Mouse (Mus musculus) forebrain, embryonic 11.5 days (tissue): ENCODE results near the gene Pfkl. TPM values are rescaled to one million over a fixed set of nuclear protein-coding genes. Genes with fewer than 3 reads are reported as not detected.
A peak's percentile ranks its signal among the peaks of the same experiment; 100 is the strongest.

Experiments used
- ATAC-seq: fragments of 200-750 bp; cut with Nextera tagmentation; replicated peaks from 2 replicates; pipeline ENCODE4 v1.8.0; 2017; ENCODE audit warnings: moderate TSS enrichment; ENCODE audit not compliant: low FRiP score
- DNase-seq: peaks from one replicate; pipeline ENCODE4 v3.0.0-alpha.2; 2017; ENCODE audit warnings: low spot score
- H3K27ac ChIP-seq: fragments of 300-500 bp; sonication (generic); 2 replicates; pipeline ENCODE4 v1.5.1; 2014; ENCODE audit warnings: low read depth, low read length
- H3K27me3 ChIP-seq: fragments of 300-500 bp; sonication (generic); 2 replicates; pipeline ENCODE4 v1.6.1; 2014; ENCODE audit warnings: mild to moderate bottlenecking, low read length, mixed read lengths; ENCODE audit not compliant: control insufficient read depth, insufficient read depth
- H3K36me3 ChIP-seq: fragments of 300-500 bp; sonication (generic); 2 replicates; pipeline ENCODE4 v1.6.1; 2014; ENCODE audit warnings: mild to moderate bottlenecking, low read length, moderate library complexity, mixed read lengths; ENCODE audit not compliant: control insufficient read depth, insufficient read depth
- H3K4me1 ChIP-seq: fragments of 300-500 bp; sonication (generic); replicated peaks from 2 replicates; pipeline ENCODE4 v1.6.1; 2014; ENCODE audit warnings: low read length, mixed read lengths; ENCODE audit not compliant: control insufficient read depth, insufficient read depth
- H3K4me2 ChIP-seq: fragments of 300-500 bp; sonication (generic); 2 replicates; pipeline ENCODE4 v1.6.1; 2014; ENCODE audit warnings: low read depth, mild to moderate bottlenecking, low read length, moderate library complexity, mixed read lengths; ENCODE audit not compliant: severe bottlenecking
- H3K4me3 ChIP-seq: fragments of 300-500 bp; sonication (generic); 2 replicates; pipeline ENCODE4 v1.5.1; 2014; ENCODE audit warnings: low read depth, low read length
- H3K9ac ChIP-seq: fragments of 300-500 bp; sonication (generic); 2 replicates; pipeline ENCODE4 v1.6.1; 2014; ENCODE audit warnings: low read length
- H3K9me3 ChIP-seq: fragments of 300-500 bp; sonication (generic); 2 replicates; pipeline ENCODE4 v1.6.1; 2016; ENCODE audit warnings: low read length, mixed read lengths; ENCODE audit not compliant: control insufficient read depth
- WGBS: fragments of 180-500 bp; shearing (Covaris S2); extraction: QIAGEN DNeasy Blood & Tissue Kit; methylation state at CpG from one replicate; pipeline ENCODE4 v1.1.7; 2014; 5-methylcytosine and 5-hydroxymethylcytosine counted together
- polyA plus RNA-seq: library from polyadenylated mRNA; unstranded; fragments of >200 nt; fragmentation: Nextera tagmentation; extraction: Ambion mirVana; gene quantifications from 2 replicates; pipeline ENCODE4 v1.2.1, GENCODE M21; 2014

The Pfkl gene
- polyA plus RNA-seq, 1 experiment from 2014 or later, result 171 TPM

GRCm38 (mm10) chr10:77985775-77986174, 24.1 kb downstream of the Pfkl start:
- 63% methylated on average over 5 of the region's 5 CpGs for WGBS
- no peaks in the 10 kb centered on the region for H3K9me3 ChIP-seq
- no peaks in the 10 kb centered on the region for H3K4me1 ChIP-seq
- no peaks in the 10 kb centered on the region for H3K27me3 ChIP-seq
- H3K36me3 ChIP-seq, result peaks cover 3% of the 10 kb centered on the region; the same call in 1 of the 2 replicates
- no peak overlapping the region for H3K9ac ChIP-seq
- no peak overlapping the region for H3K4me3 ChIP-seq
- no peak overlapping the region for H3K4me2 ChIP-seq
- H3K27ac ChIP-seq, result no peak overlapping the region
- no peak for ATAC-seq
- DNase-seq, result no peak

- H3K4me1 ChIP-seq, result no peaks in the 10 kb centered on the region
- no peak overlapping the region for H3K9ac ChIP-seq
- H3K4me3 ChIP-seq, result no peak overlapping the region
- H3K27ac ChIP-seq, result no peak overlapping the region
- H3K27me3 ChIP-seq, result no peaks in the 10 kb centered on the region
- DNase-seq (peak; percentile 84), ATAC-seq (peak; percentile 69)
- H3K36me3 ChIP-seq, result peaks cover 3% of the 10 kb centered on the region; the same call in 1 of the 2 replicates
- 4% methylated on average over 4 of the region's 4 CpGs for WGBS
- H3K9me3 ChIP-seq, result no peaks in the 10 kb centered on the region
- H3K4me2 ChIP-seq, result no peak overlapping the region
These were observed 25.2 kb downstream of the Pfkl start for GRCm38 (mm10) chr10:77984660-77985059.

- WGBS, result 1% methylated on average over 50 of the region's 57 CpGs
- Histone ChIP-seq H3K4me1 (0 out of 2 replicates have a peak, but pooled peaks cover 4% of the 10 kb centered on the region), H3K9me3 (no peaks in the 10 kb centered on the region), H3K27ac (peak within 1 kb of the TSS; percentile 62), H3K36me3 (no peaks in the 10 kb centered on the region; the same call in 1 of the 2 replicates), H3K4me3 (peak within 1 kb of the TSS; percentile 70), H3K27me3 (no peaks in the 10 kb centered on the region), H3K9ac (peak within 1 kb of the TSS; percentile 80), H3K4me2 (peak within 1 kb of the TSS; percentile 69)
- DNase-seq, result peak; percentile 99
- peak; percentile 97 for ATAC-seq
These were observed 31.2 kb downstream of the Pfkl start, which contains the start of gene 1810043G02Rik for GRCm38 (mm10) chr10:77978351-77979350. 1810043G02Rik (plus strand) TSS chr10:77978524.

- H3K9me3 ChIP-seq, result no peaks in the 10 kb centered on the region
- ATAC-seq (no peak), DNase-seq (no peak)
- H3K4me2 ChIP-seq, result no peak overlapping the region
- 83% methylated on average over 8 of the region's 8 CpGs for WGBS
- H3K27ac ChIP-seq, result no peak overlapping the region
- no peaks in the 10 kb centered on the region for H3K27me3 ChIP-seq
- H3K4me3 ChIP-seq, result no peak overlapping the region
- no peak overlapping the region for H3K9ac ChIP-seq
- no peaks in the 10 kb centered on the region; the same call in 1 of the 2 replicates for H3K36me3 ChIP-seq
- H3K4me1 ChIP-seq, result 0 out of 2 replicates have a peak, but pooled peaks cover 4% of the 10 kb centered on the region
These were observed 33.3 kb downstream of the Pfkl start for GRCm38 (mm10) chr10:77976458-77977150.

GRCm38 (mm10) chr10:77975653-77976052, 34.2 kb downstream of the Pfkl start:
- H3K4me2 ChIP-seq, result no peak overlapping the region
- DNase-seq (no peak), ATAC-seq (no peak)
- H3K4me1 ChIP-seq, result 0 out of 2 replicates have a peak, but pooled peaks cover 4% of the 10 kb centered on the region
- WGBS, result 52% methylated on average over 4 of the region's 4 CpGs
- no peak overlapping the region for H3K4me3 ChIP-seq
- H3K9ac ChIP-seq, result no peak overlapping the region
- H3K27me3 ChIP-seq, result no peaks in the 10 kb centered on the region
- no peak overlapping the region for H3K27ac ChIP-seq
- H3K36me3 ChIP-seq, result no peaks in the 10 kb centered on the region; the same call in 1 of the 2 replicates
- H3K9me3 ChIP-seq, result no peaks in the 10 kb centered on the region

- no peak overlapping the region for H3K9ac ChIP-seq
- ATAC-seq (no peak), DNase-seq (no peak)
- H3K9me3 ChIP-seq, result no peaks in the 10 kb centered on the region
- H3K27ac ChIP-seq, result no peak overlapping the region
- H3K4me1 ChIP-seq, result peaks cover 4% of the 10 kb centered on the region; the same call in 1 of the 2 replicates
- 81% methylated on average over 5 of the region's 5 CpGs for WGBS
- H3K27me3 ChIP-seq, result peaks cover 5% of the 10 kb centered on the region; the same call in 1 of the 2 replicates
- no peaks in the 10 kb centered on the region for H3K36me3 ChIP-seq
- H3K4me2 ChIP-seq, result no peak overlapping the region
- H3K4me3 ChIP-seq, result no peak overlapping the region
These were observed 35.1 kb downstream of the Pfkl start for GRCm38 (mm10) chr10:77974811-77975210.

GRCm38 (mm10) chr10:77974323-77974722, 35.6 kb downstream of the Pfkl start:
- H3K4me2 ChIP-seq, result no peak overlapping the region
- peaks cover 9% of the 10 kb centered on the region; the same call in 1 of the 2 replicates for H3K4me1 ChIP-seq
- H3K4me3 ChIP-seq, result no peak overlapping the region
- no peaks in the 10 kb centered on the region for H3K9me3 ChIP-seq
- DNase-seq, result no peak
- no peak for ATAC-seq
- H3K27ac ChIP-seq, result no peak overlapping the region
- no peak overlapping the region for H3K9ac ChIP-seq
- WGBS, result 71% methylated on average over 5 of the region's 5 CpGs
- H3K36me3 ChIP-seq, result no peaks in the 10 kb centered on the region
- H3K27me3 ChIP-seq, result peaks cover 5% of the 10 kb centered on the region; the same call in 1 of the 2 replicates
